Mouse (Mus musculus) WW6 (cell line): ENCODE results near the gene Tmem101.

ENCODE experiments used
- DNase-seq: peaks from one replicate; pipeline ENCODE4 v3.0.0-alpha.2; 2013; ENCODE audit warnings: low read depth, low spot score

Gene Tmem101

GRCm38 (mm10) chr11:102147213-102147989 lies 8.8 kb downstream of the Tmem101 start:
- no peak for DNase-seq

- no peak for DNase-seq
These were observed 9.7 kb downstream of the Tmem101 start for GRCm38 (mm10) chr11:102146531-102146930.

GRCm38 (mm10) chr11:102146005-102146404 lies 10.2 kb downstream of the Tmem101 start:
- DNase-seq: no peak

- no peak for DNase-seq
These were observed 10.7 kb downstream of the Tmem101 start, which contains the start of gene Nags for GRCm38 (mm10) chr11:102145471-102146001. TSS of gene Nags (plus strand) at chr11:102145513.

- no peak for DNase-seq
These were observed 11.2 kb downstream of the Tmem101 start for GRCm38 (mm10) chr11:102144957-102145470.

- no peak for DNase-seq
These were observed 13.8 kb downstream of the Tmem101 start for GRCm38 (mm10) chr11:102142355-102142754.

GRCm38 (mm10) chr11:102140508-102140907 lies 15.7 kb downstream of the Tmem101 start:
- no peak for DNase-seq

GRCm38 (mm10) chr11:102138447-102138740 lies 17.8 kb downstream of the Tmem101 start:
- no peak for DNase-seq

GRCm38 (mm10) chr11:102137625-102138446 lies 18.4 kb downstream of the Tmem101 start:
- DNase-seq: no peak

GRCm38 (mm10) chr11:102134516-102134915 lies 21.7 kb downstream of the Tmem101 start:
- DNase-seq: no peak

- no peak for DNase-seq
These were observed 38.8 kb downstream of the Tmem101 start for GRCm38 (mm10) chr11:102117386-102117785.

GRCm38 (mm10) chr11:102116241-102116640 lies 40.0 kb downstream of the Tmem101 start:
- no peak for DNase-seq

GRCm38 (mm10) chr11:102111576-102111975 lies 44.6 kb downstream of the Tmem101 start:
- DNase-seq: no peak

- DNase-seq: no peak
These were observed 48.5 kb downstream of the Tmem101 start, which contains the start of gene Pyy for GRCm38 (mm10) chr11:102107732-102108131. TSS of gene Pyy (minus strand) at chr11:102107832.

GRCm38 (mm10) chr11:102106911-102107310 lies 49.3 kb downstream of the Tmem101 start:
- no peak for DNase-seq
